Mouse (Mus musculus) intestine, postnatal 0 days (tissue): Measurements from ENCODE around the gene Cox10. TPM values are rescaled to one million over a fixed set of nuclear protein-coding genes. Genes with fewer than 3 reads are reported as not detected.

ENCODE experiments used
- ATAC-seq: fragments of 200-750 bp; cut with Nextera tagmentation; 2 replicates; pipeline ENCODE4 v1.8.0; 2017; ENCODE audit warnings: mild to moderate bottlenecking, moderate TSS enrichment, moderate library complexity
- H3K27ac ChIP-seq: fragments of 300-500 bp; sonication (generic); 2 replicates; pipeline ENCODE4 v1.5.1; 2014; ENCODE audit warnings: mild to moderate bottlenecking, low read depth, low read length, moderate library complexity
- H3K27me3 ChIP-seq: fragments of 300-500 bp; sonication (generic); replicated peaks from 2 replicates; pipeline ENCODE4 v1.6.1; 2014; ENCODE audit warnings: low read length, mixed read lengths; ENCODE audit not compliant: control insufficient read depth, insufficient read depth
- H3K36me3 ChIP-seq: fragments of 300-500 bp; sonication (generic); 2 replicates; pipeline ENCODE4 v1.6.1; 2014; ENCODE audit warnings: mild to moderate bottlenecking, moderate library complexity; ENCODE audit not compliant: control insufficient read depth, insufficient read depth
- H3K4me1 ChIP-seq: fragments of 300-500 bp; sonication (generic); replicated peaks from 2 replicates; pipeline ENCODE4 v1.6.1; 2014; ENCODE audit warnings: antibody characterized with exemption, low read length, mixed read lengths; ENCODE audit not compliant: control insufficient read depth, insufficient read depth
- H3K4me2 ChIP-seq: fragments of 300-500 bp; sonication (generic); replicated peaks from 2 replicates; pipeline ENCODE4 v1.6.1; 2014; ENCODE audit warnings: low read depth, mild to moderate bottlenecking, moderate library complexity
- H3K4me3 ChIP-seq: fragments of 300-500 bp; sonication (generic); 2 replicates; pipeline ENCODE4 v1.5.1; 2014; ENCODE audit warnings: low read depth, low read length
- H3K9ac ChIP-seq: fragments of 300-500 bp; sonication (generic); 2 replicates; pipeline ENCODE4 v1.6.1; 2014; ENCODE audit warnings: mild to moderate bottlenecking, low read depth, low read length
- H3K9me3 ChIP-seq: fragments of 300-500 bp; sonication (generic); 2 replicates; pipeline ENCODE4 v1.6.1; 2016; ENCODE audit warnings: mixed run types; ENCODE audit not compliant: control insufficient read depth
- CTCF ChIP-seq: sonication (generic); IDR thresholded peaks from 2 replicates; pipeline ENCODE4 v1.5.1; 2016; ENCODE audit warnings: low read depth, mild to moderate bottlenecking, control low read depth, antibody characterized with exemption, moderate library complexity
- WGBS: fragments of 180-500 bp; shearing (Covaris S2); extraction: QIAGEN DNeasy Blood & Tissue Kit; methylation state at CpG from one replicate; pipeline ENCODE4 v1.1.7; 2014; 5-methylcytosine and 5-hydroxymethylcytosine counted together
- polyA plus RNA-seq: library from polyadenylated mRNA; unstranded; fragments of >200 nt; fragmentation: Nextera tagmentation; extraction: Ambion mirVana; gene quantifications from 2 replicates; pipeline ENCODE4 v1.2.1, GENCODE M21; 2015

Cox10 gene
- polyA plus RNA-seq, 1 experiment from 2014 or later: 21.4 TPM

DNA sequence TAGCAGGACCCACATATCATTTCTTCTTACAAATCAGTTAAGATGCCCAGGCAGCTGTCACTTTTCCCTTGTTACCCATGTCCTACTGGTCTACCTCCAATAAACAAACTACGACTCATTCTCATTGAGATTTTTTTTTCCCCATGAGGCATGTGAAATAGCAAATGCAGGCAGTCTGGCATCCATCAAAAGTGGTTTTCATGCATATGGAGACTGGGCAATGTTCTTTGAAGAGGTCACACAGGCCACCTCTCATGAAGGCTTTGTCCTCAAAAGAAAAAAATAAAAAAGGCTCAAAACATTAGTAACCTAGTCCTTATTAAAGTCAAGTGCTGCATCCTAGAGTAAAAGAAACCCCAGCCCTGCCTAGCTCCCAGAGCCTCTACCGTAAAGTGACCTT, 78.2 kb downstream of the Cox10 start:
- no peak overlapping the region for H3K4me3 ChIP-seq
- no peak overlapping the region for H3K4me2 ChIP-seq
- no peak for TF ChIP-seq CTCF
- no peak overlapping the region for H3K27ac ChIP-seq
- H3K4me1 ChIP-seq: 0 out of 2 replicates have a peak, but pooled peaks cover 7% of the 10 kb centered on the region
- ATAC-seq: no peak
- H3K9me3 ChIP-seq: no peaks in the 10 kb centered on the region
- WGBS: 69% methylated on average over 2 of the region's 2 CpGs
- no peaks in the 10 kb centered on the region for H3K27me3 ChIP-seq
- H3K9ac ChIP-seq: no peak overlapping the region
- no peaks in the 10 kb centered on the region for H3K36me3 ChIP-seq

DNA sequence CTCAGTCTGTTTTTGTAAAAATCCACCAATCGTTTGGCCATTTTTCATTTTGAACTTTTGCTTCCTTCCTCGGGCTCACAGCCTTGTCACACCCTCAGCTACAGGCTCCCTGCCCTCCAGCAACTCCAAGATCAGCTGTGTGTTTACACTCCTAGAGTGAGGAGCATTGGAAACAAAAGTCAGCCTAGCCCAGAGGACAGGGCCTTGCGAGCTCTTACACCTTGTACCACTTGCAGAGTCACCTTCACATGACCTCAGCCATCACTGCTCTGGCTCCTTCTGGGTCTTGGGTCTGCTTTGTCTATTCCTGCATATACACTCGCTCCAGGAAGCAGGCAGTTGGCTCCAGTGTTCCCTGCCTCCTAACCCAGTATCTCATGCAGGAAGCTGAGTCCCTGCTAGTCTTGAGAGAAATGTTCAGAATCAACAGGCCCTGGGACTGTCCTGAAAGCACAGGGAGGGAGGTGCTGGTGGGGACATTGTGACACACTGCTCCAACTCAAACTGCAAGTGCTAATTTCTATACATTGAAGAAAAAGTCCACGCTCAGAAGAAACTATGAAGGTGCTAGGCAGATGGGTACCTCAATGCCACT, 79.0 kb downstream of the Cox10 start:
- Histone ChIP-seq H3K9ac (no peak overlapping the region), H3K4me3 (no peak overlapping the region), H3K4me2 (no peak overlapping the region), H3K27ac (no peak overlapping the region; the same call in 1 of the 2 replicates), H3K4me1 (0 out of 2 replicates have a peak, but pooled peaks cover 7% of the 10 kb centered on the region), H3K36me3 (no peaks in the 10 kb centered on the region), H3K27me3 (no peaks in the 10 kb centered on the region), H3K9me3 (no peaks in the 10 kb centered on the region)
- no peak for ATAC-seq
- TF ChIP-seq CTCF: no peak
- 56% methylated on average over 5 of the region's 5 CpGs for WGBS

DNA sequence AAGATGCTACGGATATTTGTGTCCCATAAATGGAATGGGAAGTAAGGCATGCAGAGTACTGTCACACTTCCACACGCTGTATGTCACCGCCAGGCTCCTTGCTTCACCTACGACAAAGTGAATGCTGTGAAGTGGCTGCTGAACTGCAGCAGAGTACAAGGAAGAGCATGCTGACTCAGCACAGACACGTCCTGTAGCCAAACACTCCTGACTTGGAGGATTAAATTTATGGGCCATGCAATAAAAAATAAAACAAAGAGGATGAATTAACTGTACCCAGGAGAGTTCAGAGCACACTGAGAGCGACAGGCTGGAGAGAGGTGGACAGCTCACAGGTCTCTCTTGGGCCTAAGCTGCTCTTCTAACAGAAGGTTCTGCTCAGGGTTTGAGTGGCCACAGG, 79.8 kb downstream of the Cox10 start:
- H3K27ac ChIP-seq: no peak overlapping the region
- no peak overlapping the region for H3K4me3 ChIP-seq
- no peaks in the 10 kb centered on the region for H3K27me3 ChIP-seq
- no peak for TF ChIP-seq CTCF
- H3K36me3 ChIP-seq: no peaks in the 10 kb centered on the region
- no peaks in the 10 kb centered on the region for H3K9me3 ChIP-seq
- 0 out of 2 replicates have a peak, but pooled peaks cover 7% of the 10 kb centered on the region for H3K4me1 ChIP-seq
- H3K9ac ChIP-seq: no peak overlapping the region
- no peak for ATAC-seq
- H3K4me2 ChIP-seq: no peak overlapping the region
- 60% methylated on average over 6 of the region's 6 CpGs for WGBS

DNA sequence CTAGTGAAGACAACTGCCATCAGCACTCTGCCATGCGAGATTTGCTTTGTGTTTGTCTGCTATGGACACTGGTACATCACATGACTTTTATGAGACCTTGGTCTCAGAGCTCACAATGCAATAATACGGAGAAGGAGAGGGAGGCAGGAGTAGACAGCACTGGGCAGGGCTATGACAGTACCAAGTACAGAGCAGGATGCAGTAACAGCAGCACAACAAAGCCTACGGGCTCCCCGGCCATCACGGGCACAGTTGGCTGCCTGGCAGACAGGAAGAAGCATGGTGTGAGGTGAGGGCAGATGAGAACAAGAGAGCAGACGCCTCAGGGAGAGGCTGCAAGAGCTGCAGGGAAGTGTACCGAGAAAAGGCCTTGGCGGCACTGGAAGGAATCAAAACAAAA, 87.3 kb downstream of the Cox10 start:
- no peaks in the 10 kb centered on the region for H3K27me3 ChIP-seq
- H3K9me3 ChIP-seq: no peaks in the 10 kb centered on the region
- no peak overlapping the region for H3K4me2 ChIP-seq
- H3K9ac ChIP-seq: no peak overlapping the region
- 77% methylated on average over 8 of the region's 8 CpGs for WGBS
- no peak overlapping the region for H3K27ac ChIP-seq
- ATAC-seq: no peak; the same call in 1 of the 2 replicates
- no peak for TF ChIP-seq CTCF
- peaks cover 10% of the 10 kb centered on the region for H3K36me3 ChIP-seq
- H3K4me1 ChIP-seq: no peaks in the 10 kb centered on the region
- no peak overlapping the region for H3K4me3 ChIP-seq

DNA sequence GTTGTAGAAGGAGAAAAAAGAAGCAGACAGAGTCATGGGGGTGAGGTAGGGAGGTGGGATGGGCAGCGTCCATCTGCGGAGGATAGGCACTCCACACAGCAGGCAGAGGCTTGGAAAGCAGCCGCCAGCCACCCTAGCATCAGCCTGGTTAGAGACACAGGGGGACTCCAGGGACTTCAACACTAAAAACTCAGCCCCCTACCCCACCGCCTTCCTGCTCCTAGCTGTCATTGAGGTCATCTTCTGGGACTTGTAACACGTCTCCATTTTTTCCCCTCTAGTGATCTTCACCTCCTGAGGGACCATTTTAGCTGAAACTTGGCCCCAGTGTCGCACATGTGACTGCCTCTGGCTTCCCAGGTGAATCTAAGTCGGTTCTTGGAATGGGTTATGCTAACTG, 88.5 kb downstream of the Cox10 start:
- no peak for ATAC-seq
- Histone ChIP-seq H3K4me1 (no peaks in the 10 kb centered on the region), H3K9me3 (no peaks in the 10 kb centered on the region), H3K27me3 (no peaks in the 10 kb centered on the region), H3K36me3 (peaks cover 10% of the 10 kb centered on the region), H3K4me3 (no peak overlapping the region), H3K4me2 (no peak overlapping the region), H3K9ac (no peak overlapping the region), H3K27ac (no peak overlapping the region)
- no peak for TF ChIP-seq CTCF
- WGBS: 90% methylated on average over 7 of the region's 7 CpGs

DNA sequence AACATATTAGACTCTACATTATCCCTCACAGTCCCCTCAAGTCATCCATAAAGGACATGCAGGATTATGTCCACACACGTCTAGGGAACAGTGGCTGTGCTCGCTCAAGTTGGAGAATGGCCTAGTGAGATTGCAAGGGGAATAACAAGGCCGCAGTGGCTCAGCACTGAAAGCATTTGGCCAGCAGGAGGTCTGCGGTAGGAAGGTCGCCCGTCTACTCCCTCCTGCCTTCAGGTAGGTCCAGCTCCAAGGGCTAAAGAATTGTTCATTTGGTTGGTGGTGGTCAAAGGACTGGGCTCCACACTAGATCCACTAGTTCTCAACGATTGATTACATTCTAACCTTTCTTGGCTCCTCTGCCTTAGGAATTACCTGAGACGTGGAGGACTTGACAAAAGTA, 89.0 kb downstream of the Cox10 start:
- Histone ChIP-seq H3K9me3 (no peaks in the 10 kb centered on the region), H3K36me3 (peaks cover 10% of the 10 kb centered on the region), H3K4me3 (no peak overlapping the region), H3K4me2 (no peak overlapping the region), H3K27me3 (no peaks in the 10 kb centered on the region), H3K9ac (no peak overlapping the region), H3K4me1 (no peaks in the 10 kb centered on the region), H3K27ac (no peak overlapping the region)
- TF ChIP-seq CTCF: no peak
- no peak for ATAC-seq
- 93% methylated on average over 8 of the region's 8 CpGs for WGBS
